In the genomic region with DNA sequence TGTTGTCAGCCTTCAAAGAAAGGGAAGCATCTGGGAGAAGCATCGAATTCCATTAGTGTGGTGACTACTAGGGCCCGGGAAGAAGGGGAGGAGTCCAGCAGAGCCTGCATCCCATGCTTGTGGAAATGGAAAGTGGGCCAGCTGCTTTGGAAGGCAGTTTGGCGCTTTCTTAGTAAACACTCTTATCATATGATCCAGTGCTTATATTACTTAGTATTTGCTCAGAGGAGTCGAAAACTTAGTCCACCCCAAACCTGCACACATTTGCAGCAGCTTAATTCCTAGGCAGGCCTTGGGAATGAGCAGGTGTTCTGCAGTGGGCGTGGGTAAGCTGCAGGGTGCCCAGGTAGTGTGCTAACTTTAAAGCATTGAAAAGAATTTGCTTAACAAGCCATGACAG, we compare ENCODE assay signal across 14 mouse cellular contexts.
"Had no signal": no experiment of that assay in that cellular context is flagged by ENCODE, and none has a peak within 500 bp of the region (broad histone marks: within the 10 kb centered on the region; RNA-seq: fewer than 3 reads in every experiment).

No protein-coding gene starts in this region.

- ATAC-seq: midbrain, embryonic 13.5 days had no signal

- H3K4me2 ChIP-seq: limb, embryonic 12.5 days; liver, embryonic 11.5 days; liver, embryonic 15.5 days; midbrain, embryonic 13.5 days; neural tube, embryonic 15.5 days had no signal

- DNase-seq: kidney, adult 2 months; layer of hippocampus, adult 9-11 months; layer of hippocampus, postnatal 36 days; lung, adult 2 months; lung, postnatal 14 days; right cerebral cortex, postnatal 25 days; thymus, adult 18-20 months; thymus, postnatal 14 days had no signal

- H3K27me3 ChIP-seq: limb, embryonic 12.5 days; liver, embryonic 15.5 days; midbrain, embryonic 13.5 days; neural tube, embryonic 15.5 days had no signal

- H3K9me3 ChIP-seq: limb, embryonic 12.5 days; liver, embryonic 15.5 days; midbrain, embryonic 13.5 days; neural tube, embryonic 15.5 days had no signal

- H3K4me1 ChIP-seq: limb, embryonic 12.5 days; midbrain, embryonic 13.5 days; neural tube, embryonic 15.5 days had no signal

- H3K4me3 ChIP-seq: limb, embryonic 12.5 days; liver, embryonic 15.5 days; midbrain, embryonic 13.5 days; myocyte; neural tube, embryonic 15.5 days had no signal

- H3K9ac ChIP-seq: limb, embryonic 12.5 days; liver, embryonic 15.5 days; midbrain, embryonic 13.5 days; neural tube, embryonic 15.5 days had no signal

- H3K27ac ChIP-seq: limb, embryonic 12.5 days; liver, embryonic 15.5 days; midbrain, embryonic 13.5 days; neural tube, embryonic 15.5 days had no signal
